Mouse (Mus musculus): Measurements from ENCODE around the gene Exog.

Gene Exog

GRCm38 (mm10) chr9:119465056-119465455 lies 20.3 kb downstream of the Exog start:
- no peak for DNase-seq

DNA sequence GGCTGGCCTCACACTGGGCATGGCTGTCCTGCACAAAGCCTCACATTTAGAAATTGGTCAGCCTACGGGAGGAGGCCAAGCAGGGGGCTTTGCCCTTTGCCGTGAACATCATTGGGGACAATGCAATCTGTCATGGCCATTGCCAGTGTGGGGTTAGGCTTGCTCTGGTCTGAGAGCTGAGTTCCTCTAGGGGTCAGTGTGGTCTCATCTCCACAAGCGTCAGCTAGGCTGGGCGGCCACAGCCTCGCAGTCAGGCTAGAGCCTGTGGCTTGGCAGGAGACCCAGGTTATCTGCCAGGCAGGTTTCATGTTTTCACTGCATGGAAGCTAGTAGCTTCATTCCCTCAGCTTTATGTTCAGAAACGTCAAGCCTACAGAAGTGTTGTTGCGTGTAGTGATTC lies 20.9 kb downstream of the Exog start:
- no peak for DNase-seq

GRCm38 (mm10) chr9:119469691-119470353 lies 25.1 kb downstream of the Exog start:
- DNase-seq: no peak

DNA sequence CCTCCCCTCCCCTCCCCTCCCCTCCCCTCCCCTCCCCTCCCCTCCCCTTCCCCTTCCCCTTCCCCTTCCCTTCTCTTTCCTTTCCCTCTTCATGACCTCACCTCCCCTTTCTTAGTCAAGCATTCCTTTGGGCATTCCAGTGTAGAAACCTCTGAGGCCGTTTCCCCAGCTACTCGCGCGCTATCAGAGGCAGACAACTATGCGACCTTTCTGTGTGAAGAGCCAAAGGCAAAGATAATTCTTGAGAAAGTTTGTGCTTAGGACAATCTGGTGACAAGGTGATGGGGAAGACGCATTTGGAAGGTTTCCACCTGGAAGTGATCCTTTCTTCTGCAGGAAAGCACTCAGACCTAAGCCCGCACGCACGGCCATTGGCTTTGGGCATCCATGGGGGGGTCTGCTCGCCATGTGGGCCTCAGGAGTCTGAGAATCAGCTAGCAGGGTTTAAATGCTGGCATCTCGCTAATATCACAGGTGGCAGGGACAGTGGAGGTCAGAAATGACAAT lies 27.7 kb downstream of the Exog start:
- no peak for DNase-seq

DNA sequence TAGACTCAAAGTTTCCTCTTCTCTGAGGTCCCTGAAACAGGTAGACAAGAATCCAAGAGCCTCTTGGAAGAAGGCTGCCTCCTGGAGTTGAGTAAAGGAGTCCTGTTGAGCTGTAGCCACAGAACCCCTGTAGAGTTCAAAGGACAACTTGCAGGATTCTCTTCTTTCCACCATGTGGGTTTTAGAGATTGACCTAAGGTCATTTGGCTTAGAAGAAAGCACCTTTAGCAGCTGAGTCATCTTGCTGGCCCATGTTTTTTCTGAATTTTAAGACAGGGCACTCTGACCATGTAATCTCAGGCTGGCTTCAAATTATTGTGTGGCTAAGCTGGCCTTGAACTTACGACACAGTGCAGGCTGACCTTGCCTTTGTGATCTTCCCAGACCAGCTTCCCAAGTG lies 28.3 kb downstream of the Exog start:
- DNase-seq: no peak

GRCm38 (mm10) chr9:119473608-119474164 lies 28.9 kb downstream of the Exog start:
- DNase-seq: no peak

DNA sequence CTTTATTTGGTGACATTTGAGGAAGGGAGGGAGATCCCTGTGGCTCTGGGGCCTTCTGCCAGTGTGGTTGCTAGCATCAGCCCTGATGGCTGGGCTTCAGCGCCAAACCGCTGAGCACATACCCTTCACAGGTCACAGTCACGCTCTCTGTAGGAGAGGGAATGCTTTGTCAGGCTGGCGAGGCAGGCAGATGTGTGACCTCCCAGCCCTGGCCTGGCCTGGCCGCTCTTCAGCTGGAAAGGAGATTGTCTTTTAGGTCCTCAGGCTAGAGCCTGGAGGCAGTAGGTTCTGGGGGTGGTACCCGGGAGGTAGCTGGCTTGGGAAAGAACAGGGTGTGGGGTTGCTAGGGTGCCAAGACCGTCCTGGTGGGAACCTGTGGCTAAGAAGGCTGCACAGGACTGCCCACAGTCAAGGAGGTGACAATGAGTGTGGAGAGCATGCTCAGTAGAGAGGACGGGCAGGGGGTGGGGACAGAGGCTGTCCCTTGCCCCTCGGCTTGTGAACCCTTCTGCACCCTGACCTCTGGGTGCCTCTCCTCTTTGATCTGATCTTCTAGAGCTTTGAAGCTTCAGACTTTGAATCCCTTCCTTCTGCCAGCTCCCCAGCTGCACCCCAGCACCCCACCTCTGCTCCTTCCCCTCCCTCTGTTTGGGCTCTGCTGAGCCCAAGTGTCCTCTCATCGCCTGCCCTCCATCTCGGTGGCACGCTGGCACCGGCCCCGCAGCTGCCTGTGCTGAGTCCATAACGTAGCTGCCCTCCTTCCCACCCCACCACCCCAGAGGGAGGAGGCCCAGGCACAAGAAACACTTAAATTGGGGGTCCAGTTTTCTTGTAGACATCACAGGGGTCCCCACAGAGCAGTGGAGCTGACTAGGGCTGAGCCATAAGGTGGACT lies 30.2 kb downstream of the Exog start:
- no peak for DNase-seq

DNA sequence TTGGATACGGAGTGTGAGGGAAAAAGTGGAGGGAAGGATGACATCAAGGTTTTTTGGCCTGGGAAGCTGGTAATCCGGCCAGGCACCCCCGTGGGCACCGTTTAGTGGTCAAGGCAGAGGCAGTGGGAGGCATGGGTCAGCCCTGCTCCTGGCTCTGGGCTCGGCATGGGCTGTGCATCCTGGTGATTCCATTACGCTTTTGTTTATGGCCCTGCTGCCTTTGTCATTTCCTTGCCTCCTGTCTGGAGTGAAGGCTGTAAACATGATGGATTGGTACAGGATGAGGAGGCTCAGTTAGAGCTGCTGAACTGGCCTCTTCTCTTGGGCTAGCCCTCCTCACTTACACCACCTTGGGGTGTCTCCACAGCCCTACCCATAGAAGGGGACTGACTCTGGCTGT lies 33.0 kb downstream of the Exog start:
- DNase-seq: no peak

- DNase-seq: no peak
Observed at GRCm38 (mm10) chr9:119478345-119478744, 33.6 kb downstream of the Exog start.

DNA sequence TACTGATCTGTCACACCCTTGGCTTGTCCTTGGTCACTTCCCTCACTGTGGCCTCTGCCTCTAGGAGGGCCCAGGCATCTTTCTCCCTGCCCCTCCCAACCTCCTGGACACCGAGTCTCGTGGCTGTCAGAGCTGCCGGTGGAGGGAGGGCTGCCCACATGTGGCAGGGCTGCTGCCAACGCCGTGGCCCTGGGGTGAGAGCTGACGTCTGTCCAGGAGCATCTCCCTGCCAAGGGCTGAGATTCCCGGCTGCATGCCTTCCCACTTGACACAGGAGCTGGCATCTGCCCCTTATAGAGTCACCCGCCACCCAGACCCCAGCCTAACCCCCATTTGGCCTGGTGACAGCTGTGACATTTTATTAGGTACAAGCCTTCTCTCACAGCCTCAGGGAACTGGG lies 34.6 kb downstream of the Exog start:
- DNase-seq: no peak

- DNase-seq: no peak
Observed at GRCm38 (mm10) chr9:119481612-119482011, 36.9 kb downstream of the Exog start.

GRCm38 (mm10) chr9:119483554-119484353 lies 39.0 kb downstream of the Exog start:
- no peak for DNase-seq

DNA sequence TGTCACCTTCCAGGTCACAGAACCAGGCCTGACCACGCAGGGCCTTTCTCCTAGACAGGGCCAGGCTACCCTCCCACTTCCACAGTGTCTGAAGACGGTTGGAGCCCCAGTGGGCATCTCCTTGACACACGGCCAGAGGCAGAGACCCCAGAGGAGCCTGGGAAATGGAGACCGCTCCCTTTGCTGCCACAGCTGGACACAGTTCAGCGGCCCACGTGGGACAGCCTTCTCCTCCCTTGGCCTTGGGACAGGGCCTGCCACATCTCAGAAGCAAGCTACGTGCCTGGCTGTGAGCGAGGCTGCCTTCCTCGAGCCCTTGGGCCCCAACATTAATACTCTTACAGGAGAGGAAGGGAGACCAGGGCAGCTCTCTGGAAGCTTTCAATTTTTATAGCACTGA lies 39.7 kb downstream of the Exog start:
- DNase-seq: no peak

- no peak for DNase-seq
Observed at GRCm38 (mm10) chr9:119484868-119485267, 40.1 kb downstream of the Exog start.

DNA sequence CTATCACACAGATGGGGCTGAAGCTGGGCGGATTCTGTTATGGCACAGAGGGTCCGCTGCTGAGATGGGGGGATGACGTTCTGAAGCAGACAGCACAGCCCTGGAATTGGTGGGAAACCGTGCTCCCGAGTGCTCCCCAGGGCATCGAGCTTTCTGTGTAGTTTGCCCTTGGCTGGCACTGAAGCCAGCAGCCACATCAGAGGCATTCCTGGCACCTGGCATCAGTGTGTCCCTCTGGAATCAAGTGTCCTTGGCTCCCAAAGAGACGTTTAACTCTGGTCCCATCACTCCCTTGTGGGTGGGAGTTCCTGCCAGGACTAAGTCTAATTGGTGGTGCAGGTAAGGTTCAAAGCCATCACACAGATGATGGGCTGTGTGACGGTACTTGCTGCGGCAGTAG lies 51.6 kb downstream of the Exog start:
- DNase-seq: no peak

DNA sequence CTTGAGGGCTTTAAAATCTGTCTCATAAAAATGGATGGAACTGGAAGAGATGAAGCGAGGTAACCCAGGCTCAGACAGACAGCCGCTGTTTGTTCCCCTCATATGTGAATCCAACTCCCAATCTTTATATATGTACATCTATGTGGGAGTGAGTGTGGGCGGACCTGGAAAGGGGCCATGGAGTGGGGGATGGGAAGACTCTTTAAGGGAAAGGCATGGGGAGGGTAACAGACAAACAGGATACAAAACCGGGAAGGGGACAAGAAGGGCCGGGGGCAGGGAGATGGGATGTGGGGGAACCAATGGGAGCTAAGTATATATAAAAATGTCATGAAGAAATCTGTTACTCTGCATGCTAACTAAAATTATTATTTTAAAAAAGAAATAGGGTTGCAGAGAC lies 52.2 kb downstream of the Exog start:
- no peak for DNase-seq

GRCm38 (mm10) chr9:119497546-119498246 lies 53.0 kb downstream of the Exog start:
- no peak for DNase-seq

DNA sequence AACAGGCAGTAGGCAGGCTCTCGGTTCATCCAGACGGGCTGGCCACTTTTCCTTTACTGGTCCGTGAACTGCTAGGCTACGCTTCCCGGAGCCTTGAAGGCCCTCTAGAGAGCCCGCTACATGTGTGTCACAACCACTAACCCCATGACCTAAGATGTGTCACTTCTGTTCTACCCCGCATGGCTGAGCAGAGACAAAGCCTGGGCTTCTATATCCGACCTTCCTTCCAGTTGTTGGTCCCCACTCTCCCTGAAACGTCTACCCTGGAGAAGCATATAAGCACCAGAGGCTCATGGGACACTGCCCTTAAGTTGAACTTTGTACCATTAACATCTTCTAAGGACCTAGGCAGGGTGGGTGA lies 53.5 kb downstream of the Exog start:
- DNase-seq: no peak

GRCm38 (mm10) chr9:119498885-119499284 lies 54.1 kb downstream of the Exog start:
- DNase-seq: no peak

GRCm38 (mm10) chr9:119503613-119504012 lies 58.9 kb downstream of the Exog start:
- no peak for DNase-seq

DNA sequence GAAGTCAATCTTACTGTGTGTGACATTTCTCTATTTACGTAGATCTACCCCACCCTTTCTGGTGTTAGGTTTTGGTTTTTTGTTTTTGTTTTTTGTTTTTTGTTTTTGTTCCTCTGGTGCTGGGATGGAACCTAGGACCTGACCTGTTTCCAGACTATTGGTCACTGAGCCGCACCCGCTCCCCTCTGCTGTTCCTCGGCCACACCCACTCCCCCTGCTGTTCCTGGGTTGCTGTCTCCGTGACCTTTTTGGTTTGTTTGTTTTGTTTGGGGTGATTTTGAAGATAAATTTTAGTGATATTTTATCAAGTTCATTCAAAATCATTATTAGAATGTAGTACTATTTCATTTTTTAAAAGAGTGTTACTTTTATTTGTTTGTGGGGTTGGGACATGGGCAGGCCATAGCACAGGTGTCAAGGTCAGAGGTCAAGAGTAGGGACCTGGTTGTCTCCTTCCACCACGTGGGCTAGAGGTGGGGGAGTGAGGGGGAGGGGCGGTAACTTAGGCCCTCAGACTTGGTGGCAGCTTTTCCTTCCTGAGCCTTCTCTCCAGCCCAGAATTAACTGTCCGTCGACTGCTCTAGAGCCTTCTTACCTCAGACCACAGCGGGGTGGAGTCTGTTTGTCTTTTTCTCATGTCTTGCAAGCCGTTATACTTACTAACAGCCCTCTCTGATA lies 60.4 kb downstream of the Exog start:
- DNase-seq: no peak

DNA sequence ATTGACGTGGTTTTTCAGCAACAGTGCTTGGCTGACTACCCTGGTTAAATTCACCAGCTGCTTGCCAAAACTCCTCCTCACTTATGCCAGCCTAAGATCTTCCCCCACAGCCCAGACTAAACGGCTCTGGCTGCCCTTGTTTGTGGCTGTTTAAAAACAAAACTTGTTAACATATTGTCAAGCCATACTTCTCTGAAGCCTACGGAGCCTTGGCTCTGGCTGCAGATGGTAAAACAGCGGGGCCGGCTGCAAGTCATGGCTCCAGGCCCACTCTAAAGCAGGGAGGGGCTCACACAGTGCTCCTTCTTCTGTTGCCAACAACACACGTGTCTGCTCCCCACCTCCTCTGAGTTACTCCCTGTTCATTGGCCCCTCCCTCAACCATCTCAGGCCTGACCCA lies 66.2 kb downstream of the Exog start:
- peak; percentile 74 for DNase-seq

All from layer of hippocampus, adult 9-11 months (tissue).